Mouse (Mus musculus) stomach, embryonic 16.5 days (tissue): Measurements from ENCODE around the gene Tex47. TPM values are rescaled to one million over a fixed set of nuclear protein-coding genes. Genes with fewer than 3 reads are reported as not detected.

Experiments used
- ATAC-seq: fragments of 200-750 bp; cut with Nextera tagmentation; 2 replicates; pipeline ENCODE4 v1.8.0; 2017; ENCODE audit warnings: moderate number of reproducible peaks, moderate TSS enrichment; ENCODE audit not compliant: insufficient read depth, low FRiP score
- H3K27ac ChIP-seq: fragments of 300-500 bp; sonication (generic); 2 replicates; pipeline ENCODE4 v1.5.1; 2014; ENCODE audit warnings: low read length
- H3K27me3 ChIP-seq: fragments of 300-500 bp; sonication (generic); 2 replicates; pipeline ENCODE4 v1.6.1; 2014; ENCODE audit warnings: low read length, control low read depth, mixed read lengths; ENCODE audit not compliant: control insufficient read depth, insufficient read depth
- H3K36me3 ChIP-seq: fragments of 300-500 bp; sonication (generic); 2 replicates; pipeline ENCODE4 v1.6.1; 2014; ENCODE audit warnings: low read length; ENCODE audit not compliant: control insufficient read depth, insufficient read depth
- H3K4me1 ChIP-seq: fragments of 300-500 bp; sonication (generic); 2 replicates; pipeline ENCODE4 v1.6.1; 2014; ENCODE audit warnings: low read length, control low read depth, mixed read lengths; ENCODE audit not compliant: control insufficient read depth, insufficient read depth
- H3K4me2 ChIP-seq: fragments of 300-500 bp; sonication (generic); 2 replicates; pipeline ENCODE4 v1.6.1; 2014; ENCODE audit warnings: low read depth, low read length, mixed read lengths
- H3K4me3 ChIP-seq: fragments of 300-500 bp; sonication (generic); replicated peaks from 2 replicates; pipeline ENCODE4 v1.5.1; 2014; ENCODE audit warnings: mild to moderate bottlenecking, low read length
- H3K9ac ChIP-seq: fragments of 300-500 bp; sonication (generic); 2 replicates; pipeline ENCODE4 v1.6.1; 2014; ENCODE audit warnings: low read length
- H3K9me3 ChIP-seq: fragments of 300-500 bp; sonication (generic); replicated peaks from 2 replicates; pipeline ENCODE4 v1.6.1; 2016; ENCODE audit warnings: low read length, control low read depth; ENCODE audit not compliant: control insufficient read depth
- WGBS: fragments of 180-500 bp; shearing (Covaris S2); extraction: QIAGEN DNeasy Blood & Tissue Kit; methylation state at CpG from one replicate; pipeline ENCODE4 v1.1.7; 2014; 5-methylcytosine and 5-hydroxymethylcytosine counted together
- polyA plus RNA-seq: library from polyadenylated mRNA; unstranded; fragments of >200 nt; fragmentation: Nextera tagmentation; extraction: Ambion mirVana; gene quantifications from 2 replicates; pipeline ENCODE4 v1.2.1, GENCODE M21; 2015

Tex47 gene
- polyA plus RNA-seq = 0.13 and 0.42 TPM in 2 replicates

DNA sequence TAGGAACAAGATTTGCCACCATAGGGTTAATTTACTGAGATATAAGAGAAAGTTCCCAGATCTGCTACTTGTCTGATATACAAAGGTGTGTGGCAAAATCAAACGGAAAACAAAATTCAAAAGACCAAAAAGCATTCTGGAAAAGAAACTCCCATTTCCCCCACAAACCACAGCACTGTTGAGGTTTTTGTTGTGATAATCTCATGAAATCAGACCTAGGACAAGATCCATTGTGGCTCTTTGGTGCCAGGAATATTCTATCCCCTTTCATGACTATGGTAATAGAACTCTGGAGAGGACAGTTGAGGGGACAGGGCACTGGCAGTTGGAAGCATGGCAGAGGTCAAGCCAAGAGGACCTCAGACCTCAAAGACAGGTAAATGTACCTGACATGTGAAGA, at the start of gene Tex47:
TSS of gene Tex47 (plus strand) at position 301 of the 400 bp plus-strand sequence.
- no peak for ATAC-seq
- no peaks in the 10 kb centered on the region for H3K4me1 ChIP-seq
- H3K9ac ChIP-seq = no peak within 1 kb of the TSS

DNA sequence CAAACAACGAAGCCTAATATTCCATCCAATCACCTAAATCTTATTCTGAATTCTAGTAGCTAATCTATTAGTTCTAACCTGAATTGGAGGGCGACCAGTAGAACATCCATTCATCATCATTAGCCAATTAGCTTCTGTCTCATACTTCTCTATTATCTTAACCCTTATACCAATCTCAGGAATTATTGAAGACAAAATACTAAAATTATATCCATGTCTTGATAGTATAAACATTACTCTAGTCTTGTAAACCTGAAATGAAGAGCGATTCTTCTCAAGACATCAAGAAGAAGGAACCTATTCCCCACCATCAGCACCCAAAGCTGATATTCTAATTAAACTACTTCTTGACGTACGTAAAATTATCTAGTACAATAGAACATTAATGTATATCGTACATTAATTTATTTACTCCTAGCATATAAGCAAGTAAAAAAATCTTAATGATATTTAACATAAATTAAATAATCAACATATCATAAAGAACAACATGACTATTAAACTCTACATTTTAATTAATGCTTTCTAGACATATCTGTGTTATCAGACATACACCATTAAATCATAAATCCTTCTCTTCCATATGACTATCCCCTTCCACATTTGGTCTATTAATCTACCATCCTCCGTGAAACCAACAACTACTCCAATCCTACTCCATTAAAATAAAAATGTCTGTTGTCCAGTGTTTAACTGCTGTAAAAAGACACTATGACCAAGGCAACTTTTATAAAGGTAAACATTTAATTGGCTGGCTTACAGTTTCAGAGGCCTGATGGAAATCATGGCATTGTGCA, 27.1 kb upstream of the Tex47 start:
- Histone ChIP-seq H3K9me3 (no peaks in the 10 kb centered on the region), H3K9ac (no peak overlapping the region), H3K27me3 (no peaks in the 10 kb centered on the region), H3K36me3 (no peaks in the 10 kb centered on the region), H3K4me1 (no peaks in the 10 kb centered on the region), H3K4me3 (no peak overlapping the region), H3K27ac (no peak overlapping the region), H3K4me2 (no peak overlapping the region)
- 86% methylated on average over 7 of the region's 7 CpGs for WGBS
- ATAC-seq = no peak

More for the DNA sequence above, at the start of gene Tex47:
- H3K36me3 ChIP-seq = no peaks in the 10 kb centered on the region
- no peak within 1 kb of the TSS for H3K4me3 ChIP-seq
- no peaks in the 10 kb centered on the region for H3K27me3 ChIP-seq
- WGBS = 74% methylated on average over 1 of the region's 1 CpGs
- no peak within 1 kb of the TSS for H3K27ac ChIP-seq
- no peak within 1 kb of the TSS for H3K4me2 ChIP-seq
- no peaks in the 10 kb centered on the region for H3K9me3 ChIP-seq

DNA sequence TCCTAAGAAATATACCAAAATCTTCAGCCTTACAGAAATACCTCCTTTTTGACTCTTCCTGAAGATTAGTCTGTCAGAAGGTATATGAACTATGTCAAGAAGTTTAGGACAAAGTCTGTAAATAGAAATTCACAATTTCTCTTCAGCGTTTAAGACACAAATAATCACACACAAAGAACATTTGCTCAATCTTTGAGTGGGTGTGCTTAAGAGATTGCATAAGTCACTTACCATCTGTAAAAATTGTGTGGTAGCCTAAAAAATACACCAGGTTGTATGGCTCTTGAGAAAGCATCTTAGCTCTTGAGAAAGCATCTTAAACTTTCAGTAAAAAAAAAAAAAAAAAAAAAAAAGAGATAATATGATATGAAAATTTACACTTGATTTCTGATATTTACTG, 19.6 kb upstream of the Tex47 start:
- no peak for ATAC-seq
- H3K4me1 ChIP-seq = no peaks in the 10 kb centered on the region
- no peak overlapping the region for H3K9ac ChIP-seq
- no peaks in the 10 kb centered on the region for H3K27me3 ChIP-seq
- 83% methylated on average over 1 of the region's 1 CpGs for WGBS
- H3K36me3 ChIP-seq = no peaks in the 10 kb centered on the region
- H3K27ac ChIP-seq = no peak overlapping the region
- H3K4me2 ChIP-seq = no peak overlapping the region
- no peaks in the 10 kb centered on the region for H3K9me3 ChIP-seq
- no peak overlapping the region for H3K4me3 ChIP-seq

DNA sequence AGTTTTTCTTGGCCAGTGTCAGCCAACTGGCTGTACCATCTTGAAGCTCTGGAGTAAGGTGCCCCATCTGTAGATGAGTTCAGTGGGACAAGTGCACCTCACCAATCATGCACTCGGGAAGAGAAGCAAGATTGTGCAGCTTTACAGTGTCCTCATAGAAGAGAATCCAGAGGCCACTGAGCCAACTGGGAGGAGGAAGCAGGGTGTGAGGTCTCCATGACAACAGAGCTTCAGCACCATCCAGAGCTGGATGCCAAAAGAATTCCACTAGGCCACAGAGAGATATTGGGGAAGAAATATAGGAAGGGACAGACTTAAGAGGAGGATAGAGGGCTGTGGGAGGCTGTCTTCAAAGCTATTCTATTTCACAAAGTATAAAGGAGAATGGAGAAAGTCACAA, 950 bp upstream of the Tex47 start:
- no peaks in the 10 kb centered on the region for H3K27me3 ChIP-seq
- no peak for ATAC-seq
- no peaks in the 10 kb centered on the region for H3K4me1 ChIP-seq
- no peaks in the 10 kb centered on the region for H3K9me3 ChIP-seq
- no peak overlapping the region for H3K4me3 ChIP-seq
- no peaks in the 10 kb centered on the region for H3K36me3 ChIP-seq
- WGBS = 63% methylated on average over 1 of the region's 1 CpGs
- no peak overlapping the region for H3K4me2 ChIP-seq
- H3K9ac ChIP-seq = no peak overlapping the region
- H3K27ac ChIP-seq = no peak overlapping the region

DNA sequence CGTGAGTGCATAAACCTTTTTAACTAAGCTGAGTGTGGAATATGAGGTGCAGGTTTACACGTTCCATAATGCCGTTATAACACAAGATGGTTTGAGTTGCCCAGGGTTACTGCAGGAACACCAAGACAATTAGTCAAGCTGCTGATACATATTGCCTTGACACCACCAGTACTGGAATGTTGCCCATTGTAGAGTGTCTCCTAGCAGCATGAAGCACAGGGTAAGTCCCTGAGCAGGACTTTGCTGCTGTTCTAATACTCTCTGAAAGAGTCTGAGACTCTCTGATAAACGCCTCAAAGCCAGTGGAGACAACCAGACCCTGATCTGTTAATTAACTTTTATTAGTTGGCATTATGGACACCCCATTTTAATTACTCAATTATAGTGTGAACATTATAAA, 21.7 kb downstream of the Tex47 start:
- Histone ChIP-seq H3K27ac (no peak overlapping the region), H3K9me3 (no peaks in the 10 kb centered on the region), H3K27me3 (no peaks in the 10 kb centered on the region), H3K4me1 (no peaks in the 10 kb centered on the region), H3K4me3 (no peak overlapping the region), H3K4me2 (no peak overlapping the region), H3K36me3 (no peaks in the 10 kb centered on the region), H3K9ac (no peak overlapping the region)
- no peak for ATAC-seq
- 88% methylated on average over 4 of the region's 4 CpGs for WGBS

DNA sequence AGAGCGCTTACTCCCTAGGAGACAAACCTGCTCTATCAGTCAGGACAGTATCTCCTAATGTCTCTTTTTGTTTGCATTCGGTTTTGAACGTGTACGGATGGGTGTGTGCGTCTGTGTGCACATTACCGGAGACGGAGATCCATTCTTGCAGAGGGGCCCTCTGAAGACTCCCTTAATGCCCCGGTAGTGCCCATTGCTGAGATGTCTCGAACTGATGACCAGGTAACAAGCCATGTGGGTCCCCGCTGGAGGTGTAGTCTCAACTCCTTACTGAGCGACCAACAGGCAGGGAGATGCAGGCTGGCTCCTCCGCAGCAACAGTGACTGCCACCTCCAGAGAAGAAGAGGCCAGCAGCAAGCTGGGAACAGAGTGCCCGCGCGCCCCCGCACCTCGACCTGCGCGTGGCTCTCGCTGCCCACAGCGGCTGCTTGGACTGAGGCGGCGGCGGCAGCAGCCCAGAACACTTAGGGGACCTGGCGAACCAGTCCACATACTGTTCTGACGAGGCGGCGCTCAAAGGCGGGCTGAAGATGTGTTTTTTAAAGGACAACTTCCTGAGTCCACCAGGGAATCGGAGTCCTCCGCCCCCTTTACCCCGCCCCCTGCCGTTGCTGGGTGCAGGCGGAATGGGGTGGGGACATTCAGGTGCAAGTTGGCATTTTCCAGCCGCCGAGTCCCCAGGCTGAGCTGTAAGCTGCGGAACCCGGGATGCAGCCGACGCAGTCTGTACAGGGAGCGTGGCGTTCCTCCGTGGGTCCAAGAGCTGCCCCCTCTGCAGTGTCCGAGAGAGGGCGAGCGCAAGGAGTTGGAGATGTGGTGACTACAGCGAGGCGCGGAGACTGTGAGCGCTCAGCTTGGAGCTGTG, 40.5 kb downstream of the Tex47 start, which contains the start of gene Zfp804b:
TSS of gene Zfp804b (minus strand) at position 612 of the 866 bp plus-strand sequence.
- Histone ChIP-seq H3K27me3 (no peaks in the 10 kb centered on the region), H3K27ac (no peak within 1 kb of the TSS), H3K4me1 (0 out of 2 replicates have a peak, but pooled peaks cover 2% of the 10 kb centered on the region), H3K4me3 (peak within 1 kb of the TSS; percentile 49), H3K36me3 (no peaks in the 10 kb centered on the region), H3K9ac (peak within 1 kb of the TSS; percentile 41), H3K4me2 (peak within 1 kb of the TSS; percentile 63), H3K9me3 (no peaks in the 10 kb centered on the region)
- peak; percentile 91 for ATAC-seq
- WGBS = under 1% methylated on average over 50 of the region's 50 CpGs

DNA sequence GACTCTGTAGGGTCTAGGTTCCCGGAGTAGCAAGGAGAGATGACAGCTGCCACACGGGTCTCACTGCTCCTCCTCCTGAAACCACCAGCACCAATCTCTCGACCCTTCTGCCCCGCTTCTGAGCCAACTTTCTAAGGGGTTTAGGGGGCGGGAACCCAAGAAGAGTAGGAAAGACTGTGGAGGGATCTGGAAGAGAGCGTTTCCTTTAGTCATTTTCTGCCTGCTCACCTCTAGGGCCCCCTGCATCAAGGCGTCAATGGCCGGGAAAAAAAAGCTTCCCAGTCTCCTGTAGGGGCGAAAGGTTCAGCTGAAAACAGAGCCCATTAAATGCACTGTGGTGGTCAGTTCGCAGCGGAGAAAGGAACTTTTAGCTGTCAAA, 41.1 kb downstream of the Tex47 start:
- H3K9ac ChIP-seq = peak overlapping the region; percentile 41
- H3K4me3 ChIP-seq = peak overlapping the region; percentile 49
- H3K27ac ChIP-seq = no peak overlapping the region
- H3K4me2 ChIP-seq = peak overlapping the region; percentile 63
- ATAC-seq = peak; percentile 43; the same call in 1 of the 2 replicates
- 0 out of 2 replicates have a peak, but pooled peaks cover 2% of the 10 kb centered on the region for H3K4me1 ChIP-seq
- no peaks in the 10 kb centered on the region for H3K9me3 ChIP-seq
- WGBS = 1% methylated on average over 11 of the region's 11 CpGs
- no peaks in the 10 kb centered on the region for H3K36me3 ChIP-seq
- no peaks in the 10 kb centered on the region for H3K27me3 ChIP-seq
